Mouse (Mus musculus) erythroblast, embryonic 14.5 days (primary cell): ENCODE results near the gene Fasn. TPM values are rescaled to one million over a fixed set of nuclear protein-coding genes. Genes with fewer than 3 reads are reported as not detected.

Experiments
- H3K27me3 ChIP-seq: 2 replicates; pipeline ENCODE4 v1.6.1; 2012; ENCODE audit warnings: inconsistent platforms; ENCODE audit not compliant: control insufficient read depth
- H3K36me3 ChIP-seq: 2 replicates; pipeline ENCODE4 v1.6.1; 2012; ENCODE audit warnings: mild to moderate bottlenecking, inconsistent platforms; ENCODE audit not compliant: control insufficient read depth
- H3K4me1 ChIP-seq: 2 replicates; pipeline ENCODE4 v1.6.1; 2012; ENCODE audit warnings: inconsistent platforms; ENCODE audit not compliant: control insufficient read depth
- H3K4me3 ChIP-seq: replicated peaks from 2 replicates; pipeline ENCODE3; 2012; ENCODE audit warnings: moderate library complexity, mild to moderate bottlenecking, inconsistent platforms
- H3K9me3 ChIP-seq: 2 replicates; pipeline ENCODE4 v1.6.1; 2012; ENCODE audit warnings: low read length, inconsistent platforms, mixed read lengths; ENCODE audit not compliant: control insufficient read depth
- GATA1 ChIP-seq: IDR thresholded peaks from 2 replicates; pipeline ENCODE4 v1.6.1; 2012; ENCODE audit warnings: low read length, inconsistent platforms, mixed read lengths
- TAL1 ChIP-seq: IDR thresholded peaks from 3 replicates; pipeline ENCODE4 v1.6.1; 2012; ENCODE audit warnings: low read length, inconsistent platforms, mixed read lengths
- polyA plus RNA-seq: library from polyadenylated mRNA; stranded (reverse); fragments of >175 nt; gene quantifications from 2 replicates; pipeline ENCODE4 v1.2.3, GENCODE M21; 2012

The Fasn gene
- polyA plus RNA-seq, 1 experiment: 4.6 TPM

- H3K9me3 ChIP-seq: no peaks in the 10 kb centered on the region
- peaks cover 3% of the 10 kb centered on the region; the same call in 1 of the 2 replicates for H3K36me3 ChIP-seq
- TF ChIP-seq GATA1 (no peak), TAL1 (no peak)
- no peak overlapping the region for H3K4me3 ChIP-seq
- H3K4me1 ChIP-seq: peaks cover 23% of the 10 kb centered on the region
- no peaks in the 10 kb centered on the region for H3K27me3 ChIP-seq
Observed at GRCm38 (mm10) chr11:120829757-120830532, 5.6 kb upstream of the Fasn start.

DNA sequence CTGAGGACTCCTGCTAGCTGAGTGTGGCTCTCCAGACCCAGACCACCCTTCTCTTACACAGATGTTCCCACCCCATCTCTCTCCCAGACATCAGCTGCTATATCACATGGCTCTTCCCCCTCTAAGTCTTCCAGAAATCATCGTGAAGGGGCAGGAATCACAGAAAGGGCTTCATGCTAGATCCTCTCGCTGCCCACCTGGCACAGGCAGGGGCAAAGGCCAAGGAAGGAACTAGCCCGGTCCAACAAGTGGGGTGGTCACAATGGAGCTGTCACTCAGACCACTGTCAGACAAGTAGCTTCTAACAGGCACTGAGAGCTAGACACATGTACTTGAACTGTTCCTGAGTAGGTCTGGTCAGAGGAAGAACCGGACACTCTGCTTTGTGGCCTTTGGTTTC lies 4.1 kb upstream of the Fasn start:
- peaks cover 3% of the 10 kb centered on the region; the same call in 1 of the 2 replicates for H3K36me3 ChIP-seq
- TF ChIP-seq TAL1: no peak
- no peak for TF ChIP-seq GATA1
- no peaks in the 10 kb centered on the region for H3K27me3 ChIP-seq
- H3K9me3 ChIP-seq: no peaks in the 10 kb centered on the region
- H3K4me3 ChIP-seq: no peak overlapping the region
- peaks cover 32% of the 10 kb centered on the region for H3K4me1 ChIP-seq

GRCm38 (mm10) chr11:120826016-120826953 lies 1.9 kb upstream of the Fasn start:
- H3K27me3 ChIP-seq: no peaks in the 10 kb centered on the region
- TF ChIP-seq GATA1 (no peak), TAL1 (no peak)
- H3K4me3 ChIP-seq: no peak overlapping the region

DNA sequence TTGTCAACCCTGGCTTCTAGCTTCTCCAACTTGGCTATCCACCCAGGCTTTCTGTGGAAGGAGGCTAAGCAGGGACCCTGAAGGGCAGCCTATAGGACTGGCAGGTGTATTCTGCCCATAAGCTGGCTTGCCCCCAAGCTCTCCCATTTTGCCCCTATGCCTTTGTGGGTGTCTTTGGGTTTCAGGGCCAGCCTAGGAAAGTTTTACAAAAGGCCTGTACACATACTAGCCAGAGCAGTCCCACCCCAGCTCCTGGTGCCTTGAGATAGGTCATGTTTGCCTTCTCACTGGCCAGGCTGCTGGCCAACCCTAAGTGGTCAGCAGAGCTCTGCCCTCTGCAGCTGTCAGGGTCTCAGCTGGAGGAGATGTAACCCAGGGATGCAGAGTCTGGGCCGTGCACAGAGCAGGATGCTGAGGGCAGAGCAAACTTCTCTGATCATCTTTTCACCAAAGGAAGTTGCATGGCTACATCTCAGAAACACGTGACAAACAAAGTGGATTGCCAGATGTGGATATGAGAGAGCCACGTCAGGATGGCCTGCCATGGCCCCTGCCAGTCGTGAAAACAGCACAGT lies 1.0 kb upstream of the Fasn start:
- TF ChIP-seq TAL1 (no peak), GATA1 (no peak)
- peak overlapping the region; percentile 82 for H3K4me3 ChIP-seq
- H3K27me3 ChIP-seq: no peaks in the 10 kb centered on the region
- no peaks in the 10 kb centered on the region for H3K9me3 ChIP-seq
- H3K36me3 ChIP-seq: peaks cover 24% of the 10 kb centered on the region
- H3K4me1 ChIP-seq: peaks cover 53% of the 10 kb centered on the region

More at GRCm38 (mm10) chr11:120826016-120826953, 1.9 kb upstream of the Fasn start:
- Histone ChIP-seq H3K36me3 (peaks cover 15% of the 10 kb centered on the region), H3K9me3 (no peaks in the 10 kb centered on the region), H3K4me1 (peaks cover 46% of the 10 kb centered on the region)

DNA sequence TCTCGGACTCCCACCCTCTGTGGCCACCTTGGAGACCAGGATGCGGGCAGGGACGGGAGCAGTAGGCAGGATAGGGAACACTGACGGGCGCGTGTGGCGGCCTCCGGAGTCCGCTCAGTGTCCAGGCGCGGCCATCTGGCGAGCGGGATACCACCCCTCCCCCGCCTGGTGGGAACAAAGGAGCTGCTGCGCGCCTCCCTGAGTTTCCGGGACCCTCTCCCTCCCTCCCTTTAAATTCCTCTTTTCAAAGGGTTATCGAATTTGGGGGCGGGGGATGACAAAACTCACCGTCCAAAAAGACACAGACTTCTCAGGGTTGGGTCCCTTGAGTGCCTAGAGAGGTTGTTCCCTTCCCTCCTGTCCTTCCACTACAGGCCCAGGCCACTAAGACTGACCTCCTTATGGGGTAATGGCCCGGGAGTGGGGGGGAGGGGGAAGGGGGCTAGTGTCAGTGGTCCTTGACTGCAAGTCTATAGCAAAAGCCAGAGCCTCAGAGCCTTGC lies 491 bp upstream of the Fasn start:
- TF ChIP-seq GATA1 (no peak), TAL1 (no peak)
- Histone ChIP-seq H3K9me3 (no peaks in the 10 kb centered on the region), H3K4me1 (peaks cover 53% of the 10 kb centered on the region), H3K27me3 (no peaks in the 10 kb centered on the region), H3K4me3 (peak overlapping the region; percentile 82), H3K36me3 (peaks cover 29% of the 10 kb centered on the region)

- TF ChIP-seq GATA1: no peak
- TF ChIP-seq TAL1: no peak
- Histone ChIP-seq H3K4me3 (peak overlapping the region; percentile 82), H3K4me1 (peaks cover 53% of the 10 kb centered on the region), H3K36me3 (peaks cover 42% of the 10 kb centered on the region), H3K27me3 (no peaks in the 10 kb centered on the region), H3K9me3 (no peaks in the 10 kb centered on the region)
Observed at GRCm38 (mm10) chr11:120823551-120823947, 798 bp downstream of the Fasn start.

DNA sequence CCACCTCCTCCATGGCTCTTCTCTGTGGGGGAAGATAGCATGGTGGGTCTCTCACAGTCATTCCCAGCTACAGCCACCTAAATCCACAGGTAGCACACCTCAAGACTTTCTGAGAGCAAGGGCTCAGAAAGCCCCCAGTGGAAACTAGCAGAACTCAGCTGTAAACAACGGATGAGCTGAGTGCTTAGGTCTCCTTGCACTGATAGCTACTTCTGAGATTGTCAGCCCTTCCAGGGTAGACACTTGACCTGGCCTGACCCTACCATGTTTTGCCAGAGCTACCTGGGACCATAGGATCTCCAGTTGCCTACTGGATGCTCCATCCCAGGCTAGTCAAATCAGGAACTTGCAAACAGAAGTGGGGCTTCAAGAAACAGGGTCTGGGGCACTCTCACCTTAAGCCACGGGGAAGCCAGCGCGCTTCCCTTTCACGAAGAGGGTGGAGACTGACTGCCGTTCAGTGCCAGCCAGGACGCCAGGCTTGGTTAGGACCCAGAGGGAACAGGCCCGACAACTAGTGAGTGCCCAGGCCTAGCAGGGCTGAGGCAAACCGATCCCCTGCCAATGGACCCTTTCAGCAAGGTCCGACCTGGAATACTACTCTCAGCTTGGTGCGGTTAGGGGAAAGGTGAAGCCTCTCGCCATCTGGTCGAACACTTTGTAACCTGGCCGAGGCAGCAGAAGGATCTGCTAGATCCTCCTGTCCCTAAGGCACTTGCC lies 1.4 kb downstream of the Fasn start:
- Histone ChIP-seq H3K27me3 (no peaks in the 10 kb centered on the region), H3K4me1 (peaks cover 53% of the 10 kb centered on the region), H3K9me3 (no peaks in the 10 kb centered on the region), H3K4me3 (peak overlapping the region; percentile 82), H3K36me3 (peaks cover 48% of the 10 kb centered on the region)
- TF ChIP-seq TAL1 (no peak), GATA1 (no peak)

DNA sequence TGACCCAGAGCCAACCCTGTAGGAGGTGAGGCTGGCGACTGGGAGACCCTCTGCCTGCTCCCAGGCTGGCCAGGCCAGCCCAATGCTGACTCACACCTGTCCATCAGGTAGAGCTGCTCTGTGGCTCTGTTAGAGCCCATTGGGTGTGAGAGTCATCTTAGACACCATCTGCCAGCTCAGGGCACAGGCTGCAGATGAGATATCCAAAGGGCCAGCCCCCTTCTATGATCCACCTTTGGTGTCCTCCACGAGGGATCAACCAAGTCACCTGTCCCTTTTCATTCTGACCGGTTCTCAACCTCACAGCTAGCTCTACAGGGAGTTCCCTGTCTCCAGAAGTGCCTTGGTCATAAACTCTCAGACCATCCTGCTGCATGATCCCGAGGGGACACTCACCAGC lies 2.0 kb downstream of the Fasn start:
- Histone ChIP-seq H3K9me3 (no peaks in the 10 kb centered on the region), H3K27me3 (no peaks in the 10 kb centered on the region), H3K4me3 (peak overlapping the region; percentile 82), H3K4me1 (peaks cover 53% of the 10 kb centered on the region), H3K36me3 (peaks cover 55% of the 10 kb centered on the region)
- no peak for TF ChIP-seq GATA1
